Mouse (Mus musculus): Measurements from ENCODE around the gene Olfr535. TPM values are rescaled to one million over a fixed set of nuclear protein-coding genes. Genes with fewer than 3 reads are reported as not detected.
"Not testable (repeated sequence)": the region's sequence is repeated elsewhere in the genome, so short reads cannot be mapped to it uniquely, and the experiment has no call there.

Gene Olfr535
- polyA plus RNA-seq (2017; shearing (Covaris generic)), result not detected

- ATAC-seq, result no peak
These were observed at the start of gene Olfr535 for GRCm38 (mm10) chr7:140483916-140484315. Olfr535 (plus strand) TSS chr7:140484216.

GRCm38 (mm10) chr7:140443141-140443540, 40.9 kb upstream of the Olfr535 start:
- ATAC-seq, result no peak

- ATAC-seq, result not testable (repeated sequence)
These were observed 20.9 kb upstream of the Olfr535 start, which contains the start of gene Olfr533 for GRCm38 (mm10) chr7:140463070-140463469. Olfr533 (plus strand) TSS chr7:140463370.

GRCm38 (mm10) chr7:140477886-140478285, 6.1 kb upstream of the Olfr535 start:
- no peak for ATAC-seq

- ATAC-seq, result no peak
These were observed 5.3 kb upstream of the Olfr535 start for GRCm38 (mm10) chr7:140478733-140479132.

GRCm38 (mm10) chr7:140488981-140489380, 5.0 kb downstream of the Olfr535 start:
- ATAC-seq, result no peak

- ATAC-seq, result no peak
These were observed 10.2 kb downstream of the Olfr535 start for GRCm38 (mm10) chr7:140494231-140494630.

GRCm38 (mm10) chr7:140494702-140495101, 10.7 kb downstream of the Olfr535 start:
- ATAC-seq, result no peak

GRCm38 (mm10) chr7:140507346-140508021, 23.5 kb downstream of the Olfr535 start, which contains the start of gene Olfr536:
Olfr536 (minus strand) TSS chr7:140507396.
- ATAC-seq, result not testable (repeated sequence)

GRCm38 (mm10) chr7:140539746-140540145, 55.7 kb downstream of the Olfr535 start:
- no peak for ATAC-seq

Other genes with a start within 250 kb of the Olfr535 start
- under 1 TPM; 0.25 to 0.66 TPM for gene 5830411N06Rik, start 236.9 kb upstream of the Olfr535 start, polyA plus RNA-seq (2017; shearing (Covaris generic))
- gene Olfr525, start 163.4 kb upstream of the Olfr535 start, polyA plus RNA-seq (2017; shearing (Covaris generic)), result under 1 TPM; 0.20 to 0.35 TPM
- gene Olfr527, start 150.2 kb upstream of the Olfr535 start, polyA plus RNA-seq (2017; shearing (Covaris generic)), result not detected
- gene Olfr60, start 122.5 kb upstream of the Olfr535 start, polyA plus RNA-seq (2017; shearing (Covaris generic)), result under 1 TPM; 0.37 to 0.63 TPM
- under 1 TPM in 1 of 2 experiments, not detected in 1; 0.31 TPM for gene Olfr530, start 107.9 kb upstream of the Olfr535 start, polyA plus RNA-seq (2017; shearing (Covaris generic))
- not detected for gene Olfr531, start 81.3 kb upstream of the Olfr535 start, polyA plus RNA-seq (2017; shearing (Covaris generic))
- not detected for gene Olfr532, start 62.6 kb upstream of the Olfr535 start, polyA plus RNA-seq (2017; shearing (Covaris generic))
- not detected for gene Olfr533, start 20.8 kb upstream of the Olfr535 start, polyA plus RNA-seq (2017; shearing (Covaris generic))
- gene Olfr536, start 23.2 kb downstream of the Olfr535 start, polyA plus RNA-seq (2017; shearing (Covaris generic)), result not detected
- not detected for gene Olfr538, start 83.7 kb downstream of the Olfr535 start, polyA plus RNA-seq (2017; shearing (Covaris generic))
- gene Olfr46, start 117.1 kb downstream of the Olfr535 start, polyA plus RNA-seq (2017; shearing (Covaris generic)), result not detected
- gene Olfr61, start 144.8 kb downstream of the Olfr535 start, polyA plus RNA-seq (2017; shearing (Covaris generic)), result not detected
- not detected for gene Olfr53, start 162.2 kb downstream of the Olfr535 start, polyA plus RNA-seq (2017; shearing (Covaris generic))
- gene Olfr539, start 175.7 kb downstream of the Olfr535 start, polyA plus RNA-seq (2017; shearing (Covaris generic)), result under 1 TPM in 1 of 2 experiments, not detected in 1; 0.06 TPM
- not detected for gene Olfr45, start 197.7 kb downstream of the Olfr535 start, polyA plus RNA-seq (2017; shearing (Covaris generic))
- not detected for gene Olfr541, start 213.1 kb downstream of the Olfr535 start, polyA plus RNA-seq (2017; shearing (Covaris generic))

All from CD4-positive, CD25-positive, alpha-beta regulatory T cell, adult 4 months (primary cell).